9 mouse cellular contexts compared by ENCODE assay signal in genomic region chr15:52506930-52507329, GRCm38 (mm10).
DNase-seq lines count a peak whose midpoint lies in the region; ATAC-seq and TF ChIP-seq lines count a peak whose summit lies in the region.
"Had no signal": no experiment of that assay in that cellular context is flagged by ENCODE, and none has a peak within 500 bp of the region (broad histone marks: within the 10 kb centered on the region; RNA-seq: fewer than 3 reads in every experiment).

No protein-coding gene starts in this region.

- TF ChIP-seq CTCF in CH12.LX (conservative IDR thresholded peaks at IDR 0.05 in 1 of 2, IDR thresholded peaks at IDR 0.05 in 1 of 2; ENCODE audit: low read depth in 2 of 2, low read length in 2 of 2) = peak; percentile 75 to 79
- TF ChIP-seq CTCF in hindbrain, postnatal 0 days (IDR thresholded peaks at IDR 0.05; ENCODE audit: low read depth) = peak; percentile 71
- TF ChIP-seq CTCF in midbrain, postnatal 0 days (IDR thresholded peaks at IDR 0.05) = peak; percentile 82

- WGBS in kidney, embryonic 15.5 days = 3% methylated on average over 7 of the region's 7 CpGs
- 5% methylated on average over 7 of the region's 7 CpGs for WGBS in hindbrain, postnatal 0 days
- 2% methylated on average over 7 of the region's 7 CpGs for WGBS in midbrain, postnatal 0 days

- no peak for TF ChIP-seq POLR2A in CH12.LX (IDR thresholded peaks at IDR 0.05; ENCODE audit: low read depth, low read length)

- H3K4me1 ChIP-seq in kidney, embryonic 15.5 days = no peaks in the 10 kb centered on the region
- peaks cover 0 to 7% of the 10 kb centered on the region in 2 experiments; a peak in 2 of 4 replicates for H3K4me1 ChIP-seq in CH12.LX (ENCODE audit: control insufficient read depth in 1 of 2, insufficient read depth in 2 of 2)
- H3K4me1 ChIP-seq in hindbrain, postnatal 0 days (ENCODE audit: insufficient read depth, low read length) = no peaks in the 10 kb centered on the region
- 0 out of 2 replicates have a peak, but pooled peaks cover 3% of the 10 kb centered on the region for H3K4me1 ChIP-seq in midbrain, postnatal 0 days (ENCODE audit: insufficient read depth, low read length)
- H3K4me1 ChIP-seq: neural tube, embryonic 12.5 days had no signal

- H3K79me2 ChIP-seq in CH12.LX (replicated peaks; ENCODE audit: control insufficient read depth, extremely low read depth, insufficient read depth, poor library complexity, severe bottlenecking) = no peaks in the 10 kb centered on the region

- no peak overlapping the region for H3K9ac ChIP-seq in kidney, embryonic 15.5 days
- H3K9ac ChIP-seq in CH12.LX (ENCODE audit: insufficient read depth, low read depth) = no peak overlapping the region
- no peak overlapping the region for H3K9ac ChIP-seq in hindbrain, postnatal 0 days (replicated peaks; ENCODE audit: low read length)
- no peak overlapping the region for H3K9ac ChIP-seq in midbrain, postnatal 0 days (replicated peaks; ENCODE audit: low read length, poor library complexity, severe bottlenecking)
- H3K9ac ChIP-seq: neural tube, embryonic 12.5 days had no signal

- H3K4me3 ChIP-seq in kidney, embryonic 15.5 days (replicated peaks) = no peak overlapping the region
- H3K4me3 ChIP-seq in CH12.LX (replicated peaks in 1 of 3; ENCODE audit: low read depth in 2 of 3, low read length in 2 of 3, poor library complexity in 1 of 3) = no peak overlapping the region
- H3K4me3 ChIP-seq in hindbrain, postnatal 0 days (ENCODE audit: low read length) = no peak overlapping the region
- H3K4me3 ChIP-seq in midbrain, postnatal 0 days (ENCODE audit: low read depth, low read length) = no peak overlapping the region
- H3K4me3 ChIP-seq: neural tube, embryonic 12.5 days had no signal

- no peak overlapping the region for H3K27ac ChIP-seq in kidney, embryonic 15.5 days
- no peak overlapping the region for H3K27ac ChIP-seq in CH12.LX (ENCODE audit: insufficient read depth, low read depth)
- no peak overlapping the region for H3K27ac ChIP-seq in hindbrain, postnatal 0 days
- no peak overlapping the region for H3K27ac ChIP-seq in midbrain, postnatal 0 days (ENCODE audit: low read depth, low read length)
- H3K27ac ChIP-seq: neural tube, embryonic 12.5 days had no signal

- in situ Hi-C loops in CH12.LX (cut with MboI; ENCODE audit: low pct_ligation_motif_present, low pct_unique_long_range_greater_than_20kb, low sequenced_read_pairs) = loop anchor here (25.0 kb wide), 3 partner anchors 355 to 1180 kb away; no protein-coding TSS in a partner anchor

- no peak for ATAC-seq in kidney, embryonic 15.5 days (replicated peaks; ENCODE audit: low FRiP score)
- no peak for ATAC-seq in hindbrain, postnatal 0 days
- no peak for ATAC-seq in midbrain, postnatal 0 days (ENCODE audit: low FRiP score)
- no peak for ATAC-seq in inflammation-experienced regulatory T-cells, adult 6 months

- DNase-seq in kidney, adult 9 months = peak; percentile 12
- DNase-seq in CH12.LX (ENCODE audit: extremely low read depth) (peak; percentile 86), WW6 (ENCODE audit: low read depth, low spot score) (peak; percentile 33)
- peak; percentile 77 to 85 for DNase-seq in cerebellum, postnatal 14 days
- DNase-seq in hindbrain, postnatal 0 days (ENCODE audit: low spot score) = peak; percentile 84
- peak; percentile 87 for DNase-seq in midbrain, postnatal 0 days (ENCODE audit: low spot score)

- TF ChIP-seq RAD21 in CH12.LX (IDR thresholded peaks at IDR 0.05; ENCODE audit: low read depth, low read length) = peak; percentile 66

- TF ChIP-seq EP300 in CH12.LX (IDR thresholded peaks at IDR 0.05; ENCODE audit: low read length) = no peak

- no peak overlapping the region for H3K4me2 ChIP-seq in kidney, embryonic 15.5 days
- H3K4me2 ChIP-seq in CH12.LX (ENCODE audit: insufficient read depth, low read depth, poor library complexity, severe bottlenecking) = no peak overlapping the region
- no peak overlapping the region for H3K4me2 ChIP-seq in hindbrain, postnatal 0 days (ENCODE audit: low read depth, low read length)
- no peak overlapping the region for H3K4me2 ChIP-seq in midbrain, postnatal 0 days (ENCODE audit: low read depth, low read length, poor library complexity, severe bottlenecking)
- H3K4me2 ChIP-seq: neural tube, embryonic 12.5 days had no signal

- H3K36me3 ChIP-seq in kidney, embryonic 15.5 days = no peaks in the 10 kb centered on the region
- H3K36me3 ChIP-seq in CH12.LX (replicated peaks in 1 of 2; ENCODE audit: control insufficient read depth in 1 of 2, insufficient read depth in 1 of 2, low read length in 1 of 2) = no peaks in the 10 kb centered on the region
- H3K36me3 ChIP-seq in hindbrain, postnatal 0 days (ENCODE audit: insufficient read depth, low read length) = no peaks in the 10 kb centered on the region
- H3K36me3 ChIP-seq in midbrain, postnatal 0 days (ENCODE audit: insufficient read depth, low read length) = no peaks in the 10 kb centered on the region
- H3K36me3 ChIP-seq: neural tube, embryonic 12.5 days had no signal

- H3K27me3 ChIP-seq in kidney, embryonic 15.5 days = no peaks in the 10 kb centered on the region
- H3K27me3 ChIP-seq in CH12.LX (replicated peaks) = no peaks in the 10 kb centered on the region
- no peaks in the 10 kb centered on the region for H3K27me3 ChIP-seq in hindbrain, postnatal 0 days (ENCODE audit: insufficient read depth, low read length)
- no peaks in the 10 kb centered on the region for H3K27me3 ChIP-seq in midbrain, postnatal 0 days (ENCODE audit: insufficient read depth, low read length)
- H3K27me3 ChIP-seq: neural tube, embryonic 12.5 days had no signal

- H3K9me3 ChIP-seq in kidney, embryonic 15.5 days (replicated peaks) = no peaks in the 10 kb centered on the region
- H3K9me3 ChIP-seq in CH12.LX (replicated peaks; ENCODE audit: low read length) = no peaks in the 10 kb centered on the region
- H3K9me3 ChIP-seq in hindbrain, postnatal 0 days (ENCODE audit: low read length) = no peaks in the 10 kb centered on the region
- H3K9me3 ChIP-seq in midbrain, postnatal 0 days (ENCODE audit: low read length) = no peaks in the 10 kb centered on the region
- H3K9me3 ChIP-seq: neural tube, embryonic 12.5 days had no signal

- dilution Hi-C loops in CH12.LX (cut with MboI; ENCODE audit: extremely low pct_ligation_motif_present, extremely low pct_unique_long_range_greater_than_20kb, low sequenced_read_pairs) = no loop called here

TF ChIP-seq in CH12.LX, 34 proteins besides CTCF, POLR2A, EP300 and RAD21:
- TF ChIP-seq TBP (conservative IDR thresholded peaks at IDR 0.05; ENCODE audit: low read depth, low read length) (no peak), SMC3 (IDR thresholded peaks at IDR 0.05; ENCODE audit: low read depth, low read length) (peak; percentile 50), ZNF384 (IDR thresholded peaks at IDR 0.05; ENCODE audit: low read depth, low read length) (peak; percentile 98)

Comparison
In these comparisons a context has a peak if more than half of its experiments do, and no peak if none do; other contexts are left out.
1. DNase-seq: peak in every context shown above with its lines; median percentile 87 in midbrain, postnatal 0 days; 86 in CH12.LX; 84 in hindbrain, postnatal 0 days; 81 in cerebellum, postnatal 14 days; 33 in WW6; 12 in kidney, adult 9 months.